Mouse (Mus musculus): ENCODE results near the gene Adgrv1.

DNA sequence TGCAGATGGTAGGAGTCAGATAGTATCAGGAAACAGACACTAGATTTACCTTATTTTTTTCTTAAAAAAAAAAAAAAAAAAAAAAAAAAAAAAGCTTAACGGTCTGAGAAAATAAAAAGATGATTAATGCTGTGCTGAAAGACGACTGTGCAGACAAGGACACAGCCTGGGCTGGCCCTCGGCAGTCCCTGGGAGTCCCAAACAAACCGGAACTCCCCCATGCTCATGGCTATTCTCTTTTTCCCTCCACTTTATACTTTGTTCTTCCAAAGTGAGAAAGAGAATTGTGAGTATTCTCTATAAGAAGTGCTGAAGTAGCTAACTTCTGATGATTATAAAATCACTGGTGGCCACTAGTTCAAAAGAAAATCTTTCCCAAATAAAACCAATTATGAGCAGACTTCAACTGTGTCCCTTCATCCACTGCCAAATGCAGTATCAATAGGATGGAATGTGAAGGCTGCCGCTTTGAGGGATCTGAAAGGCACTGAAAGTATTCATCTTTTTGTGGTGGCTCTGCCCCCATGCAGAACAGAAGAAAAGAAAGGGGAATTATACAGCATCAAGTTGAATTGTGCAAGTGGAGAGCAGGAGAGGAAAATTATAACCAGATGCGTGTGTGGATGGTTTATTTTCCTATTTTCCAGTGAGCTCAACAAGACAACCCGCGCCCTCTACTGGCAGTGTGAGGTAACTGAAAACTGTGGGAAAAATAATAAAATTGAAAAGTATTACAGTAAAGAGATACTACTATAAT, 8.5 kb upstream of the Adgrv1 start:
- TF ChIP-seq CTCF (IDR thresholded peaks at IDR 0.05; ENCODE audit: borderline replicate concordance, insufficient read depth, low read length) (0 out of 2 replicates have a peak, but pooled peaks have one; percentile 14), POLR2A (IDR thresholded peaks at IDR 0.05; ENCODE audit: low read depth, low read length) (no peak)

All from embryonic fibroblast, embryonic 13.5 days (primary cell).